Mouse (Mus musculus) heart, adult 2 months (tissue): ENCODE results near the gene A730061H03Rik.

Experiments
- CTCF ChIP-seq: fragments of 200-600 bp; IDR thresholded peaks from 2 replicates; pipeline ENCODE4 v1.8.1; 2022; ENCODE audit warnings: antibody characterized with exemption, mild to moderate bottlenecking, moderate library complexity
- EP300 ChIP-seq: fragments of 200-500 bp; IDR thresholded peaks from 2 replicates; pipeline ENCODE4 v1.6.1; 2011; ENCODE audit warnings: low read depth, low read length, control low read depth; ENCODE audit not compliant: insufficient read depth
- POLR2A ChIP-seq: fragments of 200-500 bp; IDR thresholded peaks from 2 replicates; pipeline ENCODE4 v1.6.1; 2011; ENCODE audit warnings: mild to moderate bottlenecking, low read depth, low read length, control low read depth; ENCODE audit not compliant: insufficient read depth

GRCm38 (mm10) chr14:55511037-55511436 lies 49.2 kb downstream of the A730061H03Rik start:
- no peak for TF ChIP-seq CTCF
- TF ChIP-seq POLR2A, result no peak
- no peak for TF ChIP-seq EP300
